Mouse (Mus musculus) small intestine, adult 2 months (tissue): Measurements from ENCODE around the gene Map3k4.

Source experiments
- CTCF ChIP-seq: fragments of 200-500 bp; IDR thresholded peaks from 2 replicates; pipeline ENCODE4 v1.5.1; 2012; ENCODE audit warnings: low read depth, mild to moderate bottlenecking, control low read depth, inconsistent platforms, low read length, moderate library complexity, mixed read lengths; ENCODE audit not compliant: insufficient replicate concordance, insufficient read length; ENCODE audit errors: extremely low read depth
- POLR2A ChIP-seq: fragments of 200-500 bp; IDR thresholded peaks from 2 replicates; pipeline ENCODE4 v1.6.1; 2012; ENCODE audit warnings: low read depth, mild to moderate bottlenecking, control low read depth, inconsistent platforms, low read length, moderate library complexity

- TF ChIP-seq CTCF (no peak), POLR2A (no peak)
These were observed 106.7 kb downstream of the Map3k4 start for GRCm38 (mm10) chr17:12211890-12212289.
